Mouse (Mus musculus): ENCODE measurements around the gene Olfr1312. TPM values are rescaled to one million over a fixed set of nuclear protein-coding genes. Genes with fewer than 3 reads are reported as not detected.

Gene Olfr1312
- total RNA-seq (2023) = not detected

GRCm38 (mm10) chr2:112050138-112050537 lies at the start of gene Olfr1312:
Gene Olfr1312, minus strand, starts transcription at chr2:112050238.

GRCm38 (mm10) chr2:112096681-112097080 lies 46.6 kb upstream of the Olfr1312 start, which contains the start of gene Olfr1314:
Gene Olfr1314, minus strand, starts transcription at chr2:112096781.

GRCm38 (mm10) chr2:112077743-112078142 lies 27.7 kb upstream of the Olfr1312 start, which contains the start of gene Olfr1313:
Gene Olfr1313, minus strand, starts transcription at chr2:112077843.

GRCm38 (mm10) chr2:112024312-112024711 lies 25.7 kb downstream of the Olfr1312 start, which contains the start of gene Olfr1311:
Gene Olfr1311, minus strand, starts transcription at chr2:112024412.

GRCm38 (mm10) chr2:112012608-112013007 lies 37.4 kb downstream of the Olfr1312 start, which contains the start of gene Olfr1310:
Gene Olfr1310, minus strand, starts transcription at chr2:112012708.

DNA sequence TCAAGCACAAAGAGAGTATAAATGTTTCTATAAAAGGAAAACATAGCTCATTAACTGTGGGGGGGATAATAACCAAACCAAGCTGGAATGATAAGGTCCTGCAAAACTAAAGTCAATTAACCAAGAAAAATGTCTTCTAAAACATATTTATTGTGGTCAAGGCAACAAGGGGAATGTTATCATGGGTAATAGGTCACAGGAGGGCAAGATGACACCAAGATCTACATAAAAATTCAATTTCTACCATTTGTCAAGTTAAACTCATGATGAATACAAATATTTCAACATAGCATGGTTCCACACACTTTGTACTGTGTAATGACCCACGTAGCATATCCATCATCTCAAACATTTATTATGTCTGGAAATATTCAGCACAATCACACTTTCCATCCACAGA lies 59.9 kb downstream of the Olfr1312 start, which contains the start of gene Olfr1309:
Gene Olfr1309 (minus strand): TSS at position 101 of the 400 bp plus-strand sequence.

Other genes with a start within 250 kb of the Olfr1312 start
- not detected for gene Olfr1303, start 229.9 kb downstream of the Olfr1312 start, total RNA-seq (2023)
- gene Olfr1305, start 173.1 kb downstream of the Olfr1312 start, total RNA-seq (2023) = not detected
- not detected for gene Olfr1306, start 134.0 kb downstream of the Olfr1312 start, total RNA-seq (2023)
- under 1 TPM; 0.06 to 0.08 TPM for gene Olfr1307, start 100.8 kb downstream of the Olfr1312 start, total RNA-seq (2023)
- not detected for gene Olfr1308, start 85.3 kb downstream of the Olfr1312 start, total RNA-seq (2023)
- gene Olfr1309, start 60.0 kb downstream of the Olfr1312 start, total RNA-seq (2023) = not detected
- gene Olfr1310, start 37.5 kb downstream of the Olfr1312 start, total RNA-seq (2023) = not detected
- not detected for gene Olfr1311, start 25.8 kb downstream of the Olfr1312 start, total RNA-seq (2023)
- not detected for gene Olfr1313, start 27.6 kb upstream of the Olfr1312 start, total RNA-seq (2023)
- not detected for gene Olfr1314, start 46.5 kb upstream of the Olfr1312 start, total RNA-seq (2023)
- gene Olfr1315-ps1, start 65.2 kb upstream of the Olfr1312 start, total RNA-seq (2023) = not detected
- not detected for gene Olfr1316, start 84.7 kb upstream of the Olfr1312 start, total RNA-seq (2023)
- not detected for gene Olfr1317, start 90.1 kb upstream of the Olfr1312 start, total RNA-seq (2023)
- not detected for gene Olfr1318, start 104.0 kb upstream of the Olfr1312 start, total RNA-seq (2023)
- gene Lpcat4, start 189.2 kb upstream of the Olfr1312 start, total RNA-seq (2023) = 10 to 100 TPM; 79.3 to 79.9 TPM
- gene Nutm1, start 209.1 kb upstream of the Olfr1312 start, total RNA-seq (2023) = not detected
- gene Nop10, start 211.7 kb upstream of the Olfr1312 start, total RNA-seq (2023) = 10 to 100 TPM; 48.3 to 50.6 TPM
- gene Slc12a6, start 215.6 kb upstream of the Olfr1312 start, total RNA-seq (2023) = 100 to 1,000 TPM; 233 to 238 TPM
- not detected for gene Gm21985, start 216.1 kb upstream of the Olfr1312 start, total RNA-seq (2023)

Data from monocyte, adult 59 days (primary cell).